Mouse (Mus musculus) midbrain, postnatal 0 days (tissue): ENCODE measurements around the gene Phactr1. TPM values are rescaled to one million over a fixed set of nuclear protein-coding genes. Genes with fewer than 3 reads are reported as not detected.
A peak's percentile ranks its signal among the peaks of the same experiment; 100 is the strongest.

Source experiments
- ATAC-seq: fragments of 200-750 bp; cut with Nextera tagmentation; 2 replicates; pipeline ENCODE4 v1.8.0; 2017; ENCODE audit warnings: moderate number of reproducible peaks, mild to moderate bottlenecking, moderate TSS enrichment, moderate library complexity; ENCODE audit not compliant: low FRiP score
- DNase-seq: peaks from one replicate; pipeline ENCODE4 v3.0.0-alpha.2; 2015; ENCODE audit warnings: low spot score
- H3K27ac ChIP-seq: fragments of 300-500 bp; sonication (generic); 2 replicates; pipeline ENCODE4 v1.5.1; 2014; ENCODE audit warnings: low read depth, mild to moderate bottlenecking, low read length, mixed read lengths
- H3K27me3 ChIP-seq: fragments of 300-500 bp; sonication (generic); 2 replicates; pipeline ENCODE4 v1.6.1; 2014; ENCODE audit warnings: low read length, control low read depth, mixed read lengths; ENCODE audit not compliant: insufficient read depth
- H3K36me3 ChIP-seq: fragments of 300-500 bp; sonication (generic); 2 replicates; pipeline ENCODE4 v1.6.1; 2014; ENCODE audit warnings: low read length, control low read depth, mixed read lengths; ENCODE audit not compliant: insufficient read depth
- H3K4me1 ChIP-seq: fragments of 300-500 bp; sonication (generic); 2 replicates; pipeline ENCODE4 v1.6.1; 2014; ENCODE audit warnings: mild to moderate bottlenecking, control low read depth, antibody characterized with exemption, low read length, mixed read lengths; ENCODE audit not compliant: insufficient read depth
- H3K4me2 ChIP-seq: fragments of 300-500 bp; sonication (generic); 2 replicates; pipeline ENCODE4 v1.6.1; 2014; ENCODE audit warnings: low read depth, mild to moderate bottlenecking, low read length, mixed read lengths; ENCODE audit not compliant: poor library complexity, severe bottlenecking
- H3K4me3 ChIP-seq: fragments of 300-500 bp; sonication (generic); 2 replicates; pipeline ENCODE4 v1.5.1; 2014; ENCODE audit warnings: low read depth, mild to moderate bottlenecking, low read length, moderate library complexity
- H3K9ac ChIP-seq: fragments of 300-500 bp; sonication (generic); replicated peaks from 2 replicates; pipeline ENCODE4 v1.6.1; 2014; ENCODE audit warnings: mild to moderate bottlenecking, low read length, moderate library complexity, mixed read lengths; ENCODE audit not compliant: poor library complexity, severe bottlenecking
- H3K9me3 ChIP-seq: fragments of 300-500 bp; sonication (generic); 2 replicates; pipeline ENCODE4 v1.6.1; 2016; ENCODE audit warnings: low read length, control low read depth
- CTCF ChIP-seq: IDR thresholded peaks from 2 replicates; pipeline ENCODE4 v1.5.1; 2016; ENCODE audit warnings: antibody characterized with exemption, mild to moderate bottlenecking
- WGBS: fragments of 180-500 bp; shearing (Covaris S2); extraction: QIAGEN DNeasy Blood & Tissue Kit; methylation state at CpG from one replicate; pipeline ENCODE4 v1.1.7; 2014; 5-methylcytosine and 5-hydroxymethylcytosine counted together
- polyA plus RNA-seq: library from polyadenylated mRNA; unstranded; fragments of >200 nt; fragmentation: Nextera tagmentation; extraction: Ambion mirVana; gene quantifications from 2 replicates; pipeline ENCODE4 v1.2.1, GENCODE M21; 2015
- total RNA-seq: library from RNA; depleted of rRNA; stranded (reverse); fragments of >200 nt; gene quantifications from 2 replicates; pipeline ENCODE4 v1.2.3, GENCODE M21; 2014

The Phactr1 gene
- total and polyA plus RNA-seq, 2 experiments from 2014 or later = 53.9 to 73.7 TPM

- Histone ChIP-seq H3K27ac (no peak overlapping the region), H3K9ac (no peak overlapping the region), H3K9me3 (no peaks in the 10 kb centered on the region), H3K4me1 (no peaks in the 10 kb centered on the region), H3K36me3 (peaks cover 7% of the 10 kb centered on the region), H3K4me2 (no peak overlapping the region), H3K4me3 (no peak overlapping the region), H3K27me3 (no peaks in the 10 kb centered on the region)
- ATAC-seq (no peak), DNase-seq (no peak)
- 81% methylated on average over 6 of the region's 6 CpGs for WGBS
- no peak for TF ChIP-seq CTCF
Observed at GRCm38 (mm10) chr13:43130161-43130560, 449.7 kb downstream of the Phactr1 start.

- no peaks in the 10 kb centered on the region for H3K4me1 ChIP-seq
- 0 out of 2 replicates have a peak overlapping the region, but pooled peaks have one; percentile 6 for H3K27ac ChIP-seq
- WGBS = 74% methylated on average over 10 of the region's 10 CpGs
- no peak overlapping the region for H3K9ac ChIP-seq
- peaks cover 19% of the 10 kb centered on the region for H3K36me3 ChIP-seq
- no peak overlapping the region for H3K4me2 ChIP-seq
- TF ChIP-seq CTCF = no peak
- no peaks in the 10 kb centered on the region for H3K9me3 ChIP-seq
- no peaks in the 10 kb centered on the region for H3K27me3 ChIP-seq
- no peak for ATAC-seq
- H3K4me3 ChIP-seq = no peak overlapping the region
- DNase-seq = peak; percentile 31
Observed at GRCm38 (mm10) chr13:43131741-43132191, 451.3 kb downstream of the Phactr1 start.

DNA sequence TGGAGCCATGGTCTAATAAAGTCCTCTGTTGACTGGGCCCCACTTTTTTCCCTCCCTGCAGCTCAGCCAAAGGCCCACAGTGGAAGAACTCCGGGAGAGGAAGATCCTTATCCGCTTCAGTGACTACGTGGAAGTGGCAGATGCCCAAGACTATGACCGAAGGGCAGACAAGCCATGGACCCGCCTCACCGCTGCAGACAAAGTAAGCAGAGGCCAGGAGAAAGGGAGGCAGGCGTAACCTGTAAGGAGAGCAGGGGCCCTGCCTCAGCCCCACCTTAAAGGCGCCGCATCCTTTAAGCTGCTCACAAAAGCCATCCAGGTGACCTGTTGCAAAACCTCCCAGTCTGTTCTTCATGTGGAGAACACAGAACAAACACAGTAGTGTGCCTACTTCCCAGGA lies 452.4 kb downstream of the Phactr1 start:
- H3K27me3 ChIP-seq = no peaks in the 10 kb centered on the region
- 71% methylated on average over 9 of the region's 9 CpGs for WGBS
- peaks cover 23% of the 10 kb centered on the region for H3K36me3 ChIP-seq
- no peak overlapping the region for H3K4me3 ChIP-seq
- no peaks in the 10 kb centered on the region for H3K9me3 ChIP-seq
- no peak overlapping the region for H3K4me2 ChIP-seq
- no peak overlapping the region for H3K27ac ChIP-seq
- no peak for TF ChIP-seq CTCF
- ATAC-seq = no peak
- no peak for DNase-seq
- no peaks in the 10 kb centered on the region for H3K4me1 ChIP-seq
- no peak overlapping the region for H3K9ac ChIP-seq

DNA sequence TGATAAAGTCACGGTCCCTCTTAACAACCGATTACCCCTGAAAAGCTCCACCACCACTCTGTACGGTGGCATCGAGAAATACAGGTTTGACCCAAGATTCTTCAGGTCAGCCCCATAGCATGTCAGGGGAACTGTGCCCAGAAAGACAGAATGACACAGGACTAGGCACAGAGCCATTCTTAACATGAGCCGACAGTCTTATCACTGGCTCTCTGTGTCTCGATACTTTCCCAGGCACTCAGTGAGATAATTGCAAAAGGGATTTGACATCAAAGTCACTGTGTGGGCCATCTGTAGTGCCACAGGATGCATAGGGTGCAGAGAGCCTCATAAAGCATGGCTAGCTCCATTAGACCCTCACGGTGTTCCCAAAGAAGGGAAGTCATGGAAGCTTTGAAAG lies 453.0 kb downstream of the Phactr1 start:
- Histone ChIP-seq H3K9me3 (no peaks in the 10 kb centered on the region), H3K27me3 (no peaks in the 10 kb centered on the region), H3K36me3 (peaks cover 23% of the 10 kb centered on the region), H3K27ac (no peak overlapping the region), H3K9ac (no peak overlapping the region), H3K4me2 (no peak overlapping the region), H3K4me3 (no peak overlapping the region), H3K4me1 (no peaks in the 10 kb centered on the region)
- DNase-seq (no peak), ATAC-seq (no peak)
- WGBS = 77% methylated on average over 7 of the region's 7 CpGs
- no peak for TF ChIP-seq CTCF

DNA sequence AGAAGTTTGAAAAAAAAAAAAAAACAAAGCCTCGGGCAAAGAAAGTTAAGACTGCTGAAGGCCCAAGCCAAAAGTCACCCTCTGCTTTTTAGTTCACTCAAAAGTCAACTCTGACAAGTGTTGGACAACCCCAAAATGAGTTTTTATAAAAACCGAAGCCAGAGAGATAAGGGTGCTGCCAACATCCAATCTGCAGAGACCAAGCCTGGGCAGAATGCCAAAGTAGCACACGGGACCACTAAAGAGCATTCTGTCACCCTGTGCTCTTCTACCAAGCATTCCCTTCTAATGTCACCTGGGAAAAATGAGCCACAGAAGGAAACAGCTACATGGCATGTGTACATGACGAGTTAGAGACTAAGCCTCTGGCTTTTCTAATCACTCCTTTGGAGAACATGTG lies 454.0 kb downstream of the Phactr1 start:
- no peak overlapping the region for H3K4me2 ChIP-seq
- no peak for TF ChIP-seq CTCF
- DNase-seq (peak; percentile 35), ATAC-seq (no peak)
- H3K9ac ChIP-seq = no peak overlapping the region
- peaks cover 23% of the 10 kb centered on the region for H3K36me3 ChIP-seq
- H3K4me1 ChIP-seq = no peaks in the 10 kb centered on the region
- WGBS = 67% methylated on average over 4 of the region's 4 CpGs
- no peak overlapping the region for H3K4me3 ChIP-seq
- no peak overlapping the region for H3K27ac ChIP-seq
- no peaks in the 10 kb centered on the region for H3K9me3 ChIP-seq
- H3K27me3 ChIP-seq = no peaks in the 10 kb centered on the region

- DNase-seq (no peak), ATAC-seq (no peak)
- H3K4me3 ChIP-seq = no peak overlapping the region
- no peaks in the 10 kb centered on the region for H3K27me3 ChIP-seq
- no peak overlapping the region for H3K9ac ChIP-seq
- no peaks in the 10 kb centered on the region for H3K9me3 ChIP-seq
- WGBS = 82% methylated on average over 7 of the region's 7 CpGs
- no peak for TF ChIP-seq CTCF
- no peak overlapping the region for H3K4me2 ChIP-seq
- 0 out of 2 replicates have a peak, but pooled peaks cover 2% of the 10 kb centered on the region for H3K36me3 ChIP-seq
- H3K27ac ChIP-seq = no peak overlapping the region
- no peaks in the 10 kb centered on the region for H3K4me1 ChIP-seq
Observed at GRCm38 (mm10) chr13:43144720-43145418, 464.4 kb downstream of the Phactr1 start.
